Mouse (Mus musculus): ENCODE measurements around the gene Csnk2a1. TPM values are rescaled to one million over a fixed set of nuclear protein-coding genes. Genes with fewer than 3 reads are reported as not detected.
A peak's percentile ranks its signal among the peaks of the same experiment; 100 is the strongest.

The Csnk2a1 gene
- 70.9 and 75.7 TPM in 2 replicates for polyA plus RNA-seq (2015; fragmentation: Nextera tagmentation; extraction: Ambion mirVana)

- Histone ChIP-seq H3K4me1 (ENCODE audit: control insufficient read depth, insufficient read depth, low read length) (peaks cover 15% of the 10 kb centered on the region), H3K36me3 (ENCODE audit: control insufficient read depth, insufficient read depth) (peaks cover 2% of the 10 kb centered on the region; the same call in 1 of the 2 replicates), H3K4me3 (ENCODE audit: low read length) (peak within 1 kb of the TSS; percentile 98), H3K9me3 (replicated peaks; ENCODE audit: control insufficient read depth, low read length) (no peaks in the 10 kb centered on the region), H3K9ac (ENCODE audit: low read length) (peak within 1 kb of the TSS; percentile 99), H3K27me3 (ENCODE audit: control insufficient read depth, insufficient read depth, low read length) (no peaks in the 10 kb centered on the region), H3K27ac (ENCODE audit: low read length) (peak within 1 kb of the TSS; percentile 99), H3K4me2 (ENCODE audit: low read depth, low read length) (peak within 1 kb of the TSS; percentile 83)
- ATAC-seq (replicated peaks; ENCODE audit: extremely low read depth, insufficient read depth, low FRiP score) = peak; percentile 95
- under 1% methylated on average over 55 of the region's 58 CpGs for WGBS
Observed at GRCm38 (mm10) chr2:152226248-152227050, at the start of gene Csnk2a1. Gene Csnk2a1, plus strand, starts transcription at chr2:152226839.

GRCm38 (mm10) chr2:152177162-152177805 is 49.4 kb upstream of the Csnk2a1 start:
- no peak overlapping the region for H3K9ac ChIP-seq (ENCODE audit: low read length)
- peak; percentile 47 for ATAC-seq (replicated peaks; ENCODE audit: extremely low read depth, insufficient read depth, low FRiP score)
- peaks cover 3% of the 10 kb centered on the region; the same call in 1 of the 2 replicates for H3K4me1 ChIP-seq (ENCODE audit: control insufficient read depth, insufficient read depth, low read length)
- no peaks in the 10 kb centered on the region for H3K36me3 ChIP-seq (ENCODE audit: control insufficient read depth, insufficient read depth)
- H3K9me3 ChIP-seq (replicated peaks; ENCODE audit: control insufficient read depth, low read length) = 0 out of 2 replicates have a peak, but pooled peaks cover 3% of the 10 kb centered on the region
- peak overlapping the region; percentile 21; the same call in 1 of the 2 replicates for H3K4me2 ChIP-seq (ENCODE audit: low read depth, low read length)
- H3K27me3 ChIP-seq (ENCODE audit: control insufficient read depth, insufficient read depth, low read length) = no peaks in the 10 kb centered on the region
- H3K27ac ChIP-seq (ENCODE audit: low read length) = peak overlapping the region; percentile 41
- 23% methylated on average over 24 of the region's 24 CpGs for WGBS
- no peak overlapping the region for H3K4me3 ChIP-seq (ENCODE audit: low read length)

GRCm38 (mm10) chr2:152177806-152178170 is 48.9 kb upstream of the Csnk2a1 start:
- Histone ChIP-seq H3K27ac (ENCODE audit: low read length) (peak overlapping the region; percentile 41), H3K4me3 (ENCODE audit: low read length) (no peak overlapping the region), H3K36me3 (ENCODE audit: control insufficient read depth, insufficient read depth) (no peaks in the 10 kb centered on the region), H3K27me3 (ENCODE audit: control insufficient read depth, insufficient read depth, low read length) (no peaks in the 10 kb centered on the region), H3K9ac (ENCODE audit: low read length) (no peak overlapping the region), H3K9me3 (replicated peaks; ENCODE audit: control insufficient read depth, low read length) (0 out of 2 replicates have a peak, but pooled peaks cover 3% of the 10 kb centered on the region), H3K4me2 (ENCODE audit: low read depth, low read length) (no peak overlapping the region), H3K4me1 (ENCODE audit: control insufficient read depth, insufficient read depth, low read length) (peaks cover 3% of the 10 kb centered on the region; the same call in 1 of the 2 replicates)
- no peak for ATAC-seq (replicated peaks; ENCODE audit: extremely low read depth, insufficient read depth, low FRiP score)
- 74% methylated on average over 6 of the region's 6 CpGs for WGBS

- Histone ChIP-seq H3K4me3 (ENCODE audit: low read length) (no peak overlapping the region), H3K4me1 (ENCODE audit: control insufficient read depth, insufficient read depth, low read length) (peaks cover 3% of the 10 kb centered on the region; the same call in 1 of the 2 replicates), H3K27ac (ENCODE audit: low read length) (no peak overlapping the region), H3K4me2 (ENCODE audit: low read depth, low read length) (no peak overlapping the region), H3K27me3 (ENCODE audit: control insufficient read depth, insufficient read depth, low read length) (no peaks in the 10 kb centered on the region), H3K9me3 (replicated peaks; ENCODE audit: control insufficient read depth, low read length) (0 out of 2 replicates have a peak, but pooled peaks cover 3% of the 10 kb centered on the region), H3K36me3 (ENCODE audit: control insufficient read depth, insufficient read depth) (no peaks in the 10 kb centered on the region), H3K9ac (ENCODE audit: low read length) (no peak overlapping the region)
- 81% methylated on average over 3 of the region's 3 CpGs for WGBS
- ATAC-seq (replicated peaks; ENCODE audit: extremely low read depth, insufficient read depth, low FRiP score) = no peak
Observed at GRCm38 (mm10) chr2:152178345-152178744, 48.3 kb upstream of the Csnk2a1 start.

GRCm38 (mm10) chr2:152179301-152179700 is 47.3 kb upstream of the Csnk2a1 start:
- Histone ChIP-seq H3K9me3 (replicated peaks; ENCODE audit: control insufficient read depth, low read length) (0 out of 2 replicates have a peak, but pooled peaks cover 3% of the 10 kb centered on the region), H3K4me1 (ENCODE audit: control insufficient read depth, insufficient read depth, low read length) (peaks cover 3% of the 10 kb centered on the region; the same call in 1 of the 2 replicates), H3K27ac (ENCODE audit: low read length) (no peak overlapping the region), H3K4me2 (ENCODE audit: low read depth, low read length) (no peak overlapping the region), H3K9ac (ENCODE audit: low read length) (no peak overlapping the region), H3K36me3 (ENCODE audit: control insufficient read depth, insufficient read depth) (no peaks in the 10 kb centered on the region), H3K27me3 (ENCODE audit: control insufficient read depth, insufficient read depth, low read length) (no peaks in the 10 kb centered on the region), H3K4me3 (ENCODE audit: low read length) (no peak overlapping the region)
- ATAC-seq (replicated peaks; ENCODE audit: extremely low read depth, insufficient read depth, low FRiP score) = no peak
- WGBS = 74% methylated on average over 2 of the region's 2 CpGs

- Histone ChIP-seq H3K27ac (ENCODE audit: low read length) (peak overlapping the region; percentile 49), H3K36me3 (ENCODE audit: control insufficient read depth, insufficient read depth) (no peaks in the 10 kb centered on the region), H3K9ac (ENCODE audit: low read length) (no peak overlapping the region), H3K4me3 (ENCODE audit: low read length) (no peak overlapping the region), H3K4me1 (ENCODE audit: control insufficient read depth, insufficient read depth, low read length) (peaks cover 3% of the 10 kb centered on the region; the same call in 1 of the 2 replicates), H3K27me3 (ENCODE audit: control insufficient read depth, insufficient read depth, low read length) (no peaks in the 10 kb centered on the region), H3K9me3 (replicated peaks; ENCODE audit: control insufficient read depth, low read length) (no peaks in the 10 kb centered on the region), H3K4me2 (ENCODE audit: low read depth, low read length) (no peak overlapping the region)
- 47% methylated on average over 6 of the region's 6 CpGs for WGBS
- peak; percentile 82 for ATAC-seq (replicated peaks; ENCODE audit: extremely low read depth, insufficient read depth, low FRiP score)
Observed at GRCm38 (mm10) chr2:152180323-152180722, 46.3 kb upstream of the Csnk2a1 start.

- peaks cover 14% of the 10 kb centered on the region for H3K4me1 ChIP-seq (ENCODE audit: control insufficient read depth, insufficient read depth, low read length)
- H3K27ac ChIP-seq (ENCODE audit: low read length) = no peak overlapping the region
- H3K27me3 ChIP-seq (ENCODE audit: control insufficient read depth, insufficient read depth, low read length) = no peaks in the 10 kb centered on the region
- ATAC-seq (replicated peaks; ENCODE audit: extremely low read depth, insufficient read depth, low FRiP score) = no peak
- H3K4me3 ChIP-seq (ENCODE audit: low read length) = no peak overlapping the region
- no peak overlapping the region for H3K4me2 ChIP-seq (ENCODE audit: low read depth, low read length)
- H3K9me3 ChIP-seq (replicated peaks; ENCODE audit: control insufficient read depth, low read length) = no peaks in the 10 kb centered on the region
- no peak overlapping the region for H3K9ac ChIP-seq (ENCODE audit: low read length)
- 67% methylated on average over 5 of the region's 5 CpGs for WGBS
- H3K36me3 ChIP-seq (ENCODE audit: control insufficient read depth, insufficient read depth) = no peaks in the 10 kb centered on the region
Observed at GRCm38 (mm10) chr2:152187132-152187531, 39.5 kb upstream of the Csnk2a1 start.

GRCm38 (mm10) chr2:152189213-152189612 is 37.4 kb upstream of the Csnk2a1 start:
- no peak overlapping the region for H3K4me3 ChIP-seq (ENCODE audit: low read length)
- 45% methylated on average over 7 of the region's 7 CpGs for WGBS
- H3K4me1 ChIP-seq (ENCODE audit: control insufficient read depth, insufficient read depth, low read length) = peaks cover 14% of the 10 kb centered on the region
- peak overlapping the region; percentile 54 for H3K27ac ChIP-seq (ENCODE audit: low read length)
- peak overlapping the region; percentile 25; the same call in 1 of the 2 replicates for H3K4me2 ChIP-seq (ENCODE audit: low read depth, low read length)
- H3K27me3 ChIP-seq (ENCODE audit: control insufficient read depth, insufficient read depth, low read length) = no peaks in the 10 kb centered on the region
- no peak overlapping the region for H3K9ac ChIP-seq (ENCODE audit: low read length)
- no peaks in the 10 kb centered on the region for H3K36me3 ChIP-seq (ENCODE audit: control insufficient read depth, insufficient read depth)
- H3K9me3 ChIP-seq (replicated peaks; ENCODE audit: control insufficient read depth, low read length) = no peaks in the 10 kb centered on the region
- 0 out of 2 replicates have a peak, but pooled peaks have one; percentile 11 for ATAC-seq (replicated peaks; ENCODE audit: extremely low read depth, insufficient read depth, low FRiP score)

- Histone ChIP-seq H3K4me1 (ENCODE audit: control insufficient read depth, insufficient read depth, low read length) (peaks cover 14% of the 10 kb centered on the region), H3K27ac (ENCODE audit: low read length) (peak overlapping the region; percentile 54), H3K9ac (ENCODE audit: low read length) (no peak overlapping the region), H3K4me2 (ENCODE audit: low read depth, low read length) (peak overlapping the region; percentile 25; the same call in 1 of the 2 replicates), H3K9me3 (replicated peaks; ENCODE audit: control insufficient read depth, low read length) (no peaks in the 10 kb centered on the region), H3K27me3 (ENCODE audit: control insufficient read depth, insufficient read depth, low read length) (no peaks in the 10 kb centered on the region), H3K4me3 (ENCODE audit: low read length) (no peak overlapping the region), H3K36me3 (ENCODE audit: control insufficient read depth, insufficient read depth) (no peaks in the 10 kb centered on the region)
- peak; percentile 80 for ATAC-seq (replicated peaks; ENCODE audit: extremely low read depth, insufficient read depth, low FRiP score)
- WGBS = 22% methylated on average over 9 of the region's 9 CpGs
Observed at GRCm38 (mm10) chr2:152189640-152190039, 37.0 kb upstream of the Csnk2a1 start.
